Mouse (Mus musculus): ENCODE results near the gene Fuca1.

DNA sequence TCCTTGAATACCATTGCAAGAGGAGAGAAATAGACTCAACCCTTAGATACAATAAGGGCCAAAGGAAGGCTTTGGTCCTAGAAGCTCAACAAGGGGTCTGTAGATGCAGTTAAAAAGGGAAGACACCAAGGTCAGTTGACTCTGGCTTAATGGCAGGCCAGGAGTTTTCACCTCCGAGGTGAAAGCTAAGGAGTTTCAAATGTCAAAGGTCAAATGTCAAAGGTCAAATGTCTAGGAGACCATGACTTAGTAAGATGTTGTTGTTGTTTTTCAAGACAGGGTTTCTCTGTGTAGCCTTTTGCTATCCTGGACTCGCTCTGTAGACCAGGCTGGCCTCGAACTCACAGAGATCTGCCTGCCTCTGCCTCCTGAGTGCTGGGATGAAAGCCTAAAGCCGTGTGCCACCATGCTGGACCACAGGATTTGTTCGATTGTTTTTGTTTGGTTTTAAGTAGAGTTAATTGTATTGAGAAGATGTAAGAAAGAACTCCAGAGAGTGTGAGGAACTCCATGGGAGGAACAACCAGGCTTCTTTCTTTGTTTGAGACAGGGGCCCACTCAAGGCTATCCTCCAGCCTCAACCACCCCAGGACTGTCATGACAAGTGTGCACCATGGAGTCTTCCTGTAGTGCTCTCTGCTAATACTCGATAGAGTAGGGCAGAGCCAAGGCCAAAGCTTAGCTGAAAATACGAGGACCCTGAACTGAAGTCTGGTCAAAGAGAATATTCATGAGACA is 31.2 kb upstream of the Fuca1 start:
- TF ChIP-seq CTCF (conservative IDR thresholded peaks at IDR 0.05; ENCODE audit: insufficient read depth, insufficient read length, low read depth, low read length) (no peak), POLR2A (IDR thresholded peaks at IDR 0.05; ENCODE audit: low read depth, low read length) (no peak)
